In the genomic region with DNA sequence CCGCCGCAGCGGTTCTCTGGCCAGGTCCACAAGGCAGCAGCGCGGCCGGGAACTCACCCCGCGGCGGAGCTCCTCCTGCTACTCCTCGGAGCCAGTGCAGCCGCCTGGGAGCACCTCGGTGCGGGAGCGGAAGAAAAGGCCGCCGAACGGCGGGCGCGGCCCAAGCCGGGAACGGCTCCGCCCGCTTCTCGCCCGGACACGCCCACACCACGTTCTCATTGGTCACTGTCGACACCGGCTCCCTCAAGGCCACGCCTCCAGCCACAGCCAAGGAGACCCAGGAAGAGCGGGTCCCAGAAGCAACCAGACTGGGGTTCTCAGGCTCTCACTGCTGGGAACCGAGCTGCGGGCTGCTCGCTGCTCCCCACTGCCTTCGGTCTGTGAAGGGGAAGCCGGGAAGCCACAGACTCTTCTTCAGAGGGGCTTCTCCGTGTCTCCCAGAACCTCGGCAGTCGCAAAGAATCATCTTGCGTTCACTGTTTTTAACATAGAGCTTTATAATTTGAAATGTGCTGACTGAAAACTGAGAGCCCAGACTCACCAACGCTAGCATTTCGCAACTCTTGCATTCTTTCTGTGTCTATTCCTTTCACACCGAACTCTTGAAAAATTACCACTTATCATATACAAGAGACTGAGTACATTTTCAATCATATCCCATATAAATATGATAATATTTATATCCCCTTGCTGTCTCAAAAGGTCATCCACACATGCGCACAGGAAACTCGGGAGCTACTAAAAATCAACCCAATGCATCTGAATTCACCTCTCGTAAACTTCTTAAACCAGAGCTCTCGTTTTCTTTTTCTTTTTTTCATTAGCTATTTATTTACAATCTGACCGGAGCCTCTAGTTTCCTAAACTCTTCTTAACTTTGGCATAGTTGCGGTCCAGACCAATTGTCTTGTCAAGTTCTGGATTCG, we compare ENCODE assay signal across 8 mouse cellular contexts. TPM values are rescaled to one million over a fixed set of nuclear protein-coding genes. Genes with fewer than 3 reads are reported as not detected.
DNase-seq lines count a peak whose midpoint lies in the region; ATAC-seq and TF ChIP-seq lines count a peak whose summit lies in the region.

Gene Slc25a30, minus strand, starts transcription at position 170 of the 926 bp plus-strand sequence.

- peak within 1 kb of the TSS; percentile 64 to 79; a peak in 3 of 4 replicates for H3K27ac ChIP-seq in heart, embryonic 14.5 days (replicated peaks in 1 of 2; ENCODE audit: control insufficient read depth in 1 of 2, insufficient read depth in 1 of 2, low read depth in 2 of 2, low read length in 2 of 2)
- H3K27ac ChIP-seq in liver, embryonic 14.5 days = peak within 1 kb of the TSS; percentile 55
- peak within 1 kb of the TSS; percentile 85 for H3K27ac ChIP-seq in neural tube, embryonic 11.5 days (ENCODE audit: low read depth, low read length)
- peak within 1 kb of the TSS; percentile 75 for H3K27ac ChIP-seq in stomach, postnatal 0 days (replicated peaks)

- TF ChIP-seq EP300 in liver, embryonic 14.5 days (IDR thresholded peaks at IDR 0.05; ENCODE audit: low read depth) = no peak
- TF ChIP-seq EP300 in stomach, postnatal 0 days (optimal IDR thresholded peaks at IDR 0.05) = no peak

- 7% methylated on average over 44 of the region's 51 CpGs for WGBS in heart, embryonic 14.5 days
- 4% methylated on average over 51 of the region's 51 CpGs for WGBS in liver, embryonic 14.5 days (ENCODE audit: insufficient replicate concordance)
- 7% methylated on average over 51 of the region's 51 CpGs for WGBS in neural tube, embryonic 11.5 days
- WGBS in stomach, postnatal 0 days = 4% methylated on average over 51 of the region's 51 CpGs

- peak within 1 kb of the TSS; percentile 74 for H3K4me2 ChIP-seq in heart, embryonic 14.5 days (ENCODE audit: low read length)
- peak within 1 kb of the TSS; percentile 79 for H3K4me2 ChIP-seq in liver, embryonic 14.5 days (ENCODE audit: low read depth)
- peak within 1 kb of the TSS; percentile 61 for H3K4me2 ChIP-seq in neural tube, embryonic 11.5 days (ENCODE audit: low read depth)
- H3K4me2 ChIP-seq in stomach, postnatal 0 days (replicated peaks; ENCODE audit: low read depth) = peak within 1 kb of the TSS; percentile 80

- peak within 1 kb of the TSS; percentile 85 for H3K9ac ChIP-seq in heart, embryonic 14.5 days (ENCODE audit: low read length)
- H3K9ac ChIP-seq in liver, embryonic 14.5 days (replicated peaks) = peak within 1 kb of the TSS; percentile 70
- H3K9ac ChIP-seq in neural tube, embryonic 11.5 days (ENCODE audit: low read length) = peak within 1 kb of the TSS; percentile 74
- H3K9ac ChIP-seq in stomach, postnatal 0 days (ENCODE audit: low read length) = peak within 1 kb of the TSS; percentile 72

- peak; percentile 97 for ATAC-seq in CD4-positive, CD25-positive, alpha-beta regulatory T cell, adult 4 months
- peak; percentile 98 for ATAC-seq in heart, embryonic 14.5 days (ENCODE audit: insufficient number of reproducible peaks, insufficient read depth, low FRiP score, low read depth)
- peak; percentile 96 for ATAC-seq in liver, embryonic 14.5 days (ENCODE audit: insufficient read depth)
- peak; percentile 99 for ATAC-seq in neural tube, embryonic 11.5 days (ENCODE audit: insufficient read depth, low FRiP score, low TSS enrichment)
- ATAC-seq in stomach, postnatal 0 days (ENCODE audit: low FRiP score, low TSS enrichment) = peak; percentile 99

- peak; percentile 92 for DNase-seq in c-Kit-negative CD71-positive TER-119-positive erythroid progenitor cells, embryonic 14.5 days (ENCODE audit: low read depth, low spot score)
- peak; percentile 86 for DNase-seq in fibroblast of lung, adult 2 months (ENCODE audit: low read depth)
- peak; percentile 99 for DNase-seq in kidney, postnatal 25 days
- peak; percentile 92 for DNase-seq in liver, embryonic 14.5 days (ENCODE audit: low read depth in 3 of 3, low spot score in 3 of 3)
- peak; percentile 96 for DNase-seq in neural tube, embryonic 11.5 days (ENCODE audit: low spot score)
- peak; percentile 98 for DNase-seq in stomach, postnatal 0 days (ENCODE audit: low spot score)

- TF ChIP-seq CTCF in liver, embryonic 14.5 days (IDR thresholded peaks at IDR 0.05; ENCODE audit: low read depth) = no peak
- peak; percentile 20; the same call in 1 of the 2 replicates for TF ChIP-seq CTCF in stomach, postnatal 0 days (IDR thresholded peaks at IDR 0.05; ENCODE audit: low read depth)

- peak within 1 kb of the TSS; percentile 78 to 84 for H3K4me3 ChIP-seq in heart, embryonic 14.5 days (ENCODE audit: control insufficient read depth in 1 of 2, insufficient read depth in 1 of 2, low read depth in 1 of 2, low read length in 2 of 2)
- H3K4me3 ChIP-seq in liver, embryonic 14.5 days (ENCODE audit: insufficient read depth in 1 of 2, low read depth in 2 of 2, low read length in 2 of 2) = peak within 1 kb of the TSS; percentile 70 to 79
- H3K4me3 ChIP-seq in neural tube, embryonic 11.5 days (ENCODE audit: low read depth, low read length) = peak within 1 kb of the TSS; percentile 73
- H3K4me3 ChIP-seq in stomach, postnatal 0 days (ENCODE audit: low read depth, low read length) = peak within 1 kb of the TSS; percentile 70

- H3K36me3 ChIP-seq in heart, embryonic 14.5 days (ENCODE audit: control insufficient read depth, insufficient read depth, low read length) = no peaks in the 10 kb centered on the region
- no peaks in the 10 kb centered on the region for H3K36me3 ChIP-seq in liver, embryonic 14.5 days (replicated peaks; ENCODE audit: control insufficient read depth, insufficient read depth, low read depth)
- no peaks in the 10 kb centered on the region for H3K36me3 ChIP-seq in neural tube, embryonic 11.5 days (ENCODE audit: control insufficient read depth, insufficient read depth, low read length)
- no peaks in the 10 kb centered on the region for H3K36me3 ChIP-seq in stomach, postnatal 0 days (ENCODE audit: control insufficient read depth, insufficient read depth, low read length)

- H3K9me3 ChIP-seq in heart, embryonic 14.5 days (ENCODE audit: control insufficient read depth, low read length) = no peaks in the 10 kb centered on the region
- H3K9me3 ChIP-seq in liver, embryonic 14.5 days (ENCODE audit: control insufficient read depth, low read length) = no peaks in the 10 kb centered on the region
- no peaks in the 10 kb centered on the region for H3K9me3 ChIP-seq in neural tube, embryonic 11.5 days (ENCODE audit: control insufficient read depth, low read length)
- no peaks in the 10 kb centered on the region for H3K9me3 ChIP-seq in stomach, postnatal 0 days (ENCODE audit: control insufficient read depth, low read length)

- H3K4me1 ChIP-seq in heart, embryonic 14.5 days (ENCODE audit: control insufficient read depth in 2 of 2, insufficient read depth in 2 of 2, low read length in 2 of 2) = peaks cover 3% of the 10 kb centered on the region in 2 experiments; a peak in 2 of 4 replicates
- peaks cover 3 to 7% of the 10 kb centered on the region in 2 experiments; a peak in 2 of 4 replicates for H3K4me1 ChIP-seq in liver, embryonic 14.5 days (replicated peaks; ENCODE audit: control insufficient read depth in 2 of 2, insufficient read depth in 2 of 2, low read length in 1 of 2)
- H3K4me1 ChIP-seq in neural tube, embryonic 11.5 days (ENCODE audit: control insufficient read depth, insufficient read depth, low read length) = no peaks in the 10 kb centered on the region
- peaks cover 4% of the 10 kb centered on the region; the same call in 1 of the 2 replicates for H3K4me1 ChIP-seq in stomach, postnatal 0 days (replicated peaks; ENCODE audit: control insufficient read depth, insufficient read depth)

- H3K27me3 ChIP-seq in heart, embryonic 14.5 days (ENCODE audit: control insufficient read depth, insufficient read depth, low read length) = no peaks in the 10 kb centered on the region
- H3K27me3 ChIP-seq in liver, embryonic 14.5 days (ENCODE audit: control insufficient read depth, insufficient read depth, low read length) = no peaks in the 10 kb centered on the region
- no peaks in the 10 kb centered on the region for H3K27me3 ChIP-seq in neural tube, embryonic 11.5 days (ENCODE audit: control insufficient read depth, insufficient read depth, low read length)
- H3K27me3 ChIP-seq in stomach, postnatal 0 days (ENCODE audit: control insufficient read depth, insufficient read depth, low read length) = no peaks in the 10 kb centered on the region

RNA-seq across cellular contexts. Expression of gene Slc25a30, which starts in this region (rescaled TPM):
- 10 to 100 TPM; 20.6 to 24.5 TPM for polyA plus RNA-seq in CD4-positive, CD25-positive, alpha-beta regulatory T cell, adult 4 months (2017; shearing (Covaris generic))
- 8.3 and 9.2 TPM in 2 replicates for polyA plus RNA-seq in heart, embryonic 14.5 days (2014; fragmentation: Nextera tagmentation; extraction: Ambion mirVana)
- 2.6 and 3.8 TPM in 2 replicates for polyA plus RNA-seq in liver, embryonic 14.5 days (2012; rRNA removed)
- 2.0 and 2.8 TPM in 2 replicates for polyA plus RNA-seq in liver, embryonic 14.5 days (2014; fragmentation: Nextera tagmentation; extraction: Ambion mirVana)
- polyA plus RNA-seq in neural tube, embryonic 11.5 days (2014; fragmentation: Nextera tagmentation; extraction: Ambion mirVana) = 7.5 and 7.9 TPM in 2 replicates
- polyA plus RNA-seq in stomach, postnatal 0 days (2015; fragmentation: Nextera tagmentation; extraction: Ambion mirVana) = 1.3 and 1.5 TPM in 2 replicates

Comparison
In these comparisons a context has a peak if more than half of its experiments do, and no peak if none do; other contexts are left out.
1. Peak in every context shown above with its lines: DNase-seq, ATAC-seq, H3K4me3 ChIP-seq and H3K27ac ChIP-seq.